Mouse (Mus musculus): ENCODE data around the gene Rufy4. TPM values are rescaled to one million over a fixed set of nuclear protein-coding genes. Genes with fewer than 3 reads are reported as not detected.

Gene Rufy4
- polyA plus RNA-seq, 1 experiment from 2014 or later = 0.56 TPM

DNA sequence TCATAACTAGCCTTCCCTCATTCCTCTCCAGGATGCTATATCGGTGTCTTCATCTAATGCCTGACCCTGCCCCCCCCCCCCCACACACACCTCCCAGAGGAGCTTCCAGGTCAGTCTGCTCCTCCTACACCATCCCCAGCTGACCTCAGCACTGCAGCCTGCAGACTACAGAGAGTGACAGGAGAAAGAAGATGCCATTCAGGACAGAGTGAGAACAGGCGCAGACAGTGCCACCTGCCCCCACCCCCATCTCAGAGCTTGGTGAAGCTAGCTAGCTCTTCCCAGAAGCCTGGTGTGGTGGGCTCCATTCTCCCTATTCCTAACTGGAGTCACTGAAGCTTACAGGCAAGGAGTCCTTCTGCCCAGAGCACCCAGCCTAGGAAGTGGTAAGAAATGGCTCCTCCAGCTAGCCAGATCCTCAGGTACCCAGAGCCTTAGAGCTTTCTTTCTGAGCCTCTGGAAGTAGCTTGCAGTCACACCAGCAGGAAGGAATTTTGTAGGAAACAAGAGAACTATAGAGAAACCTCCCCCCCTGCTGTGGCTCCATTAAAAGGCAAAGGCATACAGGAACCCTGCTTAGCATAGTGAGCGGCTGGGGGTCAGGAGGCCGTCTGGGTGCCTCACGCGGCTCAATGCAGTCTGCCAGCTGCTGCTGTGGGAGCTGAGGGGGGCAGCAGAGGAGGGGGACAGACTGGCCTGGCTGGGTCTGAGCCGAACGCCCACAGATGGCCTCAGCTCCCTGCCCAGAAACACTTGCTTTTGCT is 14.2 kb upstream of the Rufy4 start:
- no peak overlapping the region for H3K4me3 ChIP-seq (ENCODE audit: low read depth, low read length)
- DNase-seq (ENCODE audit: low spot score) (peak; percentile 83), ATAC-seq (ENCODE audit: low FRiP score) (peak; percentile 93)
- 2% methylated on average over 8 of the region's 8 CpGs for WGBS
- H3K27me3 ChIP-seq (ENCODE audit: control insufficient read depth, insufficient read depth, low read length) = no peaks in the 10 kb centered on the region
- peaks cover 33% of the 10 kb centered on the region for H3K4me1 ChIP-seq (replicated peaks; ENCODE audit: control insufficient read depth, insufficient read depth, low read length)
- peak overlapping the region; percentile 19 for H3K4me2 ChIP-seq (replicated peaks; ENCODE audit: low read depth, low read length)
- no peaks in the 10 kb centered on the region for H3K36me3 ChIP-seq (ENCODE audit: control insufficient read depth, insufficient read depth, low read length)
- H3K9me3 ChIP-seq (ENCODE audit: control insufficient read depth, low read length) = no peaks in the 10 kb centered on the region
- peak overlapping the region; percentile 80 for H3K27ac ChIP-seq (ENCODE audit: low read depth, low read length)
- H3K9ac ChIP-seq (ENCODE audit: low read depth, low read length) = 0 out of 2 replicates have a peak overlapping the region, but pooled peaks have one; percentile 8

DNA sequence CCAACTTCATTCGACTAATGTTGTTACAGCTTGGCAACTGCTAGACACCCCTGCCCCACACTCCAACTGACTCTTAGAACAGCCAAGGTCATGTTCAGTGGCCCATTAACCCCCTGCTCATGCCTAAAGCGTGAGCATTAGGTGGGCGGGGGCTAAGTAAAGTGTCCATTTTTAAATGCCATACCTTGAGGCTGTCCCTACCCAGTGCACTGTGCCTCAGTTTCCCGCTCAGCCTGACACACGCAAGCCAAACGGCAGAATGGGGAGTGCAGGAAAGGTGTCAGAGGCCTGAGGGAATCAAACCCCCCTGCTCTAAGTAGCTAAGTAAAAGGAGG is 13.7 kb upstream of the Rufy4 start:
- Histone ChIP-seq H3K4me1 (replicated peaks; ENCODE audit: control insufficient read depth, insufficient read depth, low read length) (peaks cover 33% of the 10 kb centered on the region), H3K4me2 (replicated peaks; ENCODE audit: low read depth, low read length) (0 out of 2 replicates have a peak overlapping the region, but pooled peaks have one; percentile 19), H3K36me3 (ENCODE audit: control insufficient read depth, insufficient read depth, low read length) (no peaks in the 10 kb centered on the region), H3K27ac (ENCODE audit: low read depth, low read length) (peak overlapping the region; percentile 80), H3K9ac (ENCODE audit: low read depth, low read length) (0 out of 2 replicates have a peak overlapping the region, but pooled peaks have one; percentile 8), H3K9me3 (ENCODE audit: control insufficient read depth, low read length) (no peaks in the 10 kb centered on the region), H3K4me3 (ENCODE audit: low read depth, low read length) (no peak overlapping the region), H3K27me3 (ENCODE audit: control insufficient read depth, insufficient read depth, low read length) (no peaks in the 10 kb centered on the region)
- ATAC-seq (ENCODE audit: low FRiP score) (no peak), DNase-seq (ENCODE audit: low spot score) (no peak)
- WGBS = 12% methylated on average over 6 of the region's 6 CpGs

DNA sequence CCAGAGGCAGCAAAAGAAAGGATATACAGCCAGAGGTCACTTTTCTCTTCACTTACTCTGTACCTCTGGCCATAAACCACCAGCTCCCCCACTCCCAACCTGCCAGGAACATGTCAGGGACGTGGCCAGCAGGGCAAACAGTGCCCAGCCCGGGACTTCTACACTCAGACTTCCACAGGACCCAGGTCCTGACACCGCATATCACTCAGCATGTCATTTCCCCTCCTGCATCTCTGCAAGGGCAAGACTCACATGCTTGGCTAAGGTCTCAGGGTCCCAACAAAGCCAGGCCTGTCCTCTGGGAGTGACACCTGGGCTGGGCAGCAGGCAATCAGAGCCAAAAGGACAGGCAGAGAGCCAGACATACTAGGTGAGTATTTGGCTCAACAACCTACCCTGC is 12.3 kb upstream of the Rufy4 start:
- Histone ChIP-seq H3K4me2 (replicated peaks; ENCODE audit: low read depth, low read length) (no peak overlapping the region), H3K9me3 (ENCODE audit: control insufficient read depth, low read length) (no peaks in the 10 kb centered on the region), H3K9ac (ENCODE audit: low read depth, low read length) (peak overlapping the region; percentile 28; the same call in 1 of the 2 replicates), H3K27ac (ENCODE audit: low read depth, low read length) (peak overlapping the region; percentile 80), H3K4me1 (replicated peaks; ENCODE audit: control insufficient read depth, insufficient read depth, low read length) (peaks cover 32% of the 10 kb centered on the region), H3K27me3 (ENCODE audit: control insufficient read depth, insufficient read depth, low read length) (no peaks in the 10 kb centered on the region), H3K36me3 (ENCODE audit: control insufficient read depth, insufficient read depth, low read length) (no peaks in the 10 kb centered on the region), H3K4me3 (ENCODE audit: low read depth, low read length) (no peak overlapping the region)
- 52% methylated on average over 3 of the region's 3 CpGs for WGBS
- DNase-seq (ENCODE audit: low spot score) (no peak), ATAC-seq (ENCODE audit: low FRiP score) (no peak)

DNA sequence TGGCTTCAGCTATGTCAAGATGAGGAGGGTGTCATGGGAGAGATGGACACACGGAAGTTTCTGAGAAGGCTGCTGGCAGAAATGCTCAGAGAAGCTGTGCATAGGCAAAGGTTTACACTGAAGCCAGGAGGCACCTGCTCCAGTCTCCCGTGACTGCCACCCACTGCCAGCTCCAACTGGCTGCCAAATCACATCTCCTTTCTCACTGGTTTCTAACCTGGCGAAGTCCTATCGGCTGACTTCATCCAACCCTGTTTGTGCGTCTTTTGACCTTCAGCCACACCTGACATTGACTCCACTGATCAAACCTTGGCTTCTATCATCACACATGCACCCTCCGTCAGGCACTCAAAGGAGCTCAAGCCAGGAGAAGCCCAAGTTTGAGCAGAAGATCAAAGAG is 7.5 kb upstream of the Rufy4 start:
- no peak for DNase-seq (ENCODE audit: low spot score)
- WGBS = 94% methylated on average over 6 of the region's 6 CpGs
- Histone ChIP-seq H3K36me3 (ENCODE audit: control insufficient read depth, insufficient read depth, low read length) (no peaks in the 10 kb centered on the region), H3K9me3 (ENCODE audit: control insufficient read depth, low read length) (no peaks in the 10 kb centered on the region), H3K4me1 (replicated peaks; ENCODE audit: control insufficient read depth, insufficient read depth, low read length) (peaks cover 5% of the 10 kb centered on the region; the same call in 1 of the 2 replicates), H3K27me3 (ENCODE audit: control insufficient read depth, insufficient read depth, low read length) (no peaks in the 10 kb centered on the region; the same call in 1 of the 2 replicates), H3K27ac (ENCODE audit: low read depth, low read length) (no peak overlapping the region), H3K4me2 (replicated peaks; ENCODE audit: low read depth, low read length) (no peak overlapping the region), H3K9ac (ENCODE audit: low read depth, low read length) (no peak overlapping the region), H3K4me3 (ENCODE audit: low read depth, low read length) (no peak overlapping the region)
- ATAC-seq (ENCODE audit: low FRiP score) = no peak

DNA sequence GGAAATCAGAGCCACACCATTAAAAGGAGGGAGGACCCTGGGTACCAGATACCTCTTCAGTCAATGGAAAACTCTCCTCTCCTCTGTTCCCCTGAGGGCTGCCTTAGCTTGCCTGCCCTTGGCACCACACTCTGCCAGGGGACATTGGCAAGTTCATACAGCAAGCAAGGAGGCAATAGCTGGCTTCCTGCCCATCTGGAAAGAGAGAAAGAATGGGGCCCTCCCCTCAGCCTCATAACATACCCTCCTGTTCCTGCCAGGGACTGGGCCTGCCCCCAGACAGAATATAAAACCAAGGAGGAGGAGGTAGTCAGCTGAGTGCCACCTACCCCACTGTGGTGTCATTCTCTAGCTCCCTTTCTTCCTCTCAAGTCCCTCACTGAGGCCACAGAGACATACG is 6.2 kb upstream of the Rufy4 start:
- Histone ChIP-seq H3K27me3 (ENCODE audit: control insufficient read depth, insufficient read depth, low read length) (peaks cover 4% of the 10 kb centered on the region), H3K9ac (ENCODE audit: low read depth, low read length) (no peak overlapping the region), H3K27ac (ENCODE audit: low read depth, low read length) (no peak overlapping the region), H3K4me3 (ENCODE audit: low read depth, low read length) (no peak overlapping the region), H3K9me3 (ENCODE audit: control insufficient read depth, low read length) (no peaks in the 10 kb centered on the region), H3K4me1 (replicated peaks; ENCODE audit: control insufficient read depth, insufficient read depth, low read length) (0 out of 2 replicates have a peak, but pooled peaks cover 3% of the 10 kb centered on the region), H3K36me3 (ENCODE audit: control insufficient read depth, insufficient read depth, low read length) (no peaks in the 10 kb centered on the region), H3K4me2 (replicated peaks; ENCODE audit: low read depth, low read length) (no peak overlapping the region)
- ATAC-seq (ENCODE audit: low FRiP score) = no peak
- WGBS = 88% methylated on average over 1 of the region's 1 CpGs
- no peak for DNase-seq (ENCODE audit: low spot score)

DNA sequence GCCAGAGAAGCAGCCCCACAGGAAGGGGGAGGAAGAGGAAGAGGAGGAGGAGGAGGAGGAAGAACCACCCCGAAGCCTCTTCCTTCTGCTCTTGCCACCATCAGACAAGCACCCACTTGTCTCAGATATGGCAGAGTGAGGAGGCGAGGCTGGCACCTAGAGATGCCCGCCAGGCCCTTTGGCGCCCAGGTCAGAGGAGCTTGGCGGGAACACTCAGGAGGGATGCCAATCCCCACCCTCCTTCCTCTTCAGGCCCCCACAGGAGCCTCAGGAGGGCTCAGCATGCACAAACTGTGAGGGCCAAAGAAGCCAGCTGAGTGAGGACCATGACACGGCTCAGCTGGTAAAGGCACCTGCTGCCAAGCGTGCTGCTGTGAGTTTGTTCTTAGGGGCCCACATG is 4.2 kb upstream of the Rufy4 start:
- DNase-seq (ENCODE audit: low spot score) (no peak), ATAC-seq (ENCODE audit: low FRiP score) (no peak)
- Histone ChIP-seq H3K27ac (ENCODE audit: low read depth, low read length) (no peak overlapping the region), H3K36me3 (ENCODE audit: control insufficient read depth, insufficient read depth, low read length) (no peaks in the 10 kb centered on the region), H3K9me3 (ENCODE audit: control insufficient read depth, low read length) (no peaks in the 10 kb centered on the region), H3K4me2 (replicated peaks; ENCODE audit: low read depth, low read length) (no peak overlapping the region), H3K4me3 (ENCODE audit: low read depth, low read length) (no peak overlapping the region), H3K9ac (ENCODE audit: low read depth, low read length) (no peak overlapping the region), H3K27me3 (ENCODE audit: control insufficient read depth, insufficient read depth, low read length) (peaks cover 7% of the 10 kb centered on the region), H3K4me1 (replicated peaks; ENCODE audit: control insufficient read depth, insufficient read depth, low read length) (0 out of 2 replicates have a peak, but pooled peaks cover 4% of the 10 kb centered on the region)
- WGBS = 82% methylated on average over 7 of the region's 7 CpGs

DNA sequence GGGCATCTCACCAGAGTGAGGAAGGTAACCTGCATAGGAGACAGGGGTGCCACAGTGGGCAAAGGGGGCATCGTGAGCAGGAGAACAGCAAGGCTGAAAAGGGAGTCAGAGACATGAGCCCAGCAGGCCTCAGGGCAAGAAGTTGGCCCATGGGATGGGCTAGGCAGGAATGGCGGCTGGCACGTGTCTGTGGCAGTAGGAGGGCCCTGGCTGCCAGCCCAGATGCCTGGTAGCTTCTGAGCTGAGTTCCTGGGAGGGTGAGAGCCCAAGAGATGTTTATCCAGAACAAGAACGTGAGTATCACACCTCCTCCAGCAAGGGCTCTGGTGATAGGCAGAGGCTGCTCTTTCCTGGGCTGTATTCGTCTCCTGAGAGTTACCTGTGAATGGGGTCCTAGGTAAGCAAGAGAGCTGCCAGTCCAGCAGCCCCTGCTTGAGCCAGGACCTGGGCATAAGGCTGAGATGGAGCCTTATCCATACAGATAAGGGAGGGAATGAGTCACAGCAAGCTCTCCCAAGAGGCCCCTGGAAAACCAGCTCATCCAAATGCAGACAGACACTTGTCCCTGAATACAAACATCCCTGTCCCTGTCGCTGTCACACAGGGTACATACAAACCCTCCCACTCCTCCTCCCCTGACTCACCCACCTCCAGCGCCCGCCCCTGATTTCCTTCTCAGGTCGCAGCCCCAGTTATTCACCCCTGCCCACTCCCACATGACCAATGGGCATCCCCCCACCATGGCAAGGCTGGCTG is 3.3 kb upstream of the Rufy4 start:
- ATAC-seq (ENCODE audit: low FRiP score) (no peak), DNase-seq (ENCODE audit: low spot score) (no peak)
- 64% methylated on average over 9 of the region's 9 CpGs for WGBS

DNA sequence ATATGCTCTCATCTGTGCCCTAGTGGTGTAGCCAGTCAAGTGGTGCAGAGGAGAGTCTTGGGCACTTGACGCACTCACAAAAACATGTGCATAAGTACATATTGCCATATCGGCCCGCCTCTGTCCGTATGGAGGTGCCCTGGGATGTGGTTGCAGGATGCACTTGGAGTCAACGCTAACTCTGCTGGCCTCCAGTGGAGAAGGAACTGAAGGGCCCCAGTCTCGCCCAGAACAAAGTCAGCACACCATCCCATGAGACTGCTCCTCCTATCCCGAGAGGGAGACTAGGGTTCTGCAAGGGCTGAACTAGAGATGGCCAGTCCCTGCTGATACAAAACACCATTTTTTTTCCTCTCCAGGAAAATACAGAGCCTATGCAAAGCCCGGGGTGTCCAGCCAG is 2.1 kb upstream of the Rufy4 start:
- Histone ChIP-seq H3K36me3 (ENCODE audit: control insufficient read depth, insufficient read depth, low read length) (no peaks in the 10 kb centered on the region), H3K4me1 (replicated peaks; ENCODE audit: control insufficient read depth, insufficient read depth, low read length) (0 out of 2 replicates have a peak, but pooled peaks cover 4% of the 10 kb centered on the region), H3K9me3 (ENCODE audit: control insufficient read depth, low read length) (no peaks in the 10 kb centered on the region), H3K4me3 (ENCODE audit: low read depth, low read length) (peak overlapping the region; percentile 53), H3K4me2 (replicated peaks; ENCODE audit: low read depth, low read length) (peak overlapping the region; percentile 95), H3K27me3 (ENCODE audit: control insufficient read depth, insufficient read depth, low read length) (peaks cover 7% of the 10 kb centered on the region), H3K27ac (ENCODE audit: low read depth, low read length) (no peak overlapping the region), H3K9ac (ENCODE audit: low read depth, low read length) (no peak overlapping the region)
- ATAC-seq (ENCODE audit: low FRiP score) (no peak), DNase-seq (ENCODE audit: low spot score) (no peak)
- WGBS = 60% methylated on average over 8 of the region's 8 CpGs

More for the DNA sequence above, 3.3 kb upstream of the Rufy4 start:
- 0 out of 2 replicates have a peak, but pooled peaks cover 4% of the 10 kb centered on the region for H3K4me1 ChIP-seq (replicated peaks; ENCODE audit: control insufficient read depth, insufficient read depth, low read length)
- H3K4me2 ChIP-seq (replicated peaks; ENCODE audit: low read depth, low read length) = 0 out of 2 replicates have a peak overlapping the region, but pooled peaks have one; percentile 8
- H3K4me3 ChIP-seq (ENCODE audit: low read depth, low read length) = no peak overlapping the region
- H3K36me3 ChIP-seq (ENCODE audit: control insufficient read depth, insufficient read depth, low read length) = no peaks in the 10 kb centered on the region
- H3K9me3 ChIP-seq (ENCODE audit: control insufficient read depth, low read length) = no peaks in the 10 kb centered on the region
- H3K27me3 ChIP-seq (ENCODE audit: control insufficient read depth, insufficient read depth, low read length) = peaks cover 7% of the 10 kb centered on the region
- no peak overlapping the region for H3K9ac ChIP-seq (ENCODE audit: low read depth, low read length)
- no peak overlapping the region for H3K27ac ChIP-seq (ENCODE audit: low read depth, low read length)
